Mouse (Mus musculus) CH12.LX (cell line): ENCODE results near the gene H2-Eb2.

Source experiments
- CHD1 ChIP-seq: IDR thresholded peaks from 2 replicates; pipeline ENCODE4 v1.6.1; 2012; ENCODE audit warnings: low read depth, low read length, improper control_type of control experiment, inconsistent platforms
- CTCF ChIP-seq, 2 experiments: IDR thresholded peaks in 1 of 2; conservative IDR thresholded peaks in 1 of 2; 2 replicates each; pipeline ENCODE4 v1.5.1; 2011 to 2012; ENCODE audit warnings: low read depth in 2 of 2, low read length in 2 of 2, improper control_type of control experiment in 1 of 2, inconsistent platforms in 1 of 2, mild to moderate bottlenecking in 1 of 2, moderate library complexity in 1 of 2
- E2F4 ChIP-seq: IDR thresholded peaks from 2 replicates; pipeline ENCODE4 v1.6.1; 2011; ENCODE audit warnings: low read depth, low read length, improper control_type of control experiment; ENCODE audit not compliant: insufficient replicate concordance
- MAZ ChIP-seq: IDR thresholded peaks from 2 replicates; pipeline ENCODE4 v1.6.1; 2012; ENCODE audit warnings: low read depth, mild to moderate bottlenecking, inconsistent platforms, low read length, improper control_type of control experiment, moderate library complexity
- MXI1 ChIP-seq: IDR thresholded peaks from 2 replicates; pipeline ENCODE4 v1.6.1; 2011; ENCODE audit warnings: mild to moderate bottlenecking, low read depth, low read length, improper control_type of control experiment
- POLR2A ChIP-seq: IDR thresholded peaks from 2 replicates; pipeline ENCODE4 v1.6.1; 2011; ENCODE audit warnings: low read depth, mild to moderate bottlenecking, improper control_type of control experiment, low read length

- TF ChIP-seq E2F4 (no peak), CTCF (conservative IDR thresholded peaks at IDR 0.05 in 1 of 2, IDR thresholded peaks at IDR 0.05 in 1 of 2; ENCODE audit: low read depth in 2 of 2, low read length in 2 of 2) (no peak), MXI1 (no peak), MAZ (no peak), POLR2A (no peak), CHD1 (no peak)
Observed at GRCm38 (mm10) chr17:34317275-34317674, 8.2 kb upstream of the H2-Eb2 start.
